Mouse (Mus musculus) ES-E14 (cell line): ENCODE results near the gene Wdr20. TPM values are rescaled to one million over a fixed set of nuclear protein-coding genes. Genes with fewer than 3 reads are reported as not detected.
"Not testable (repeated sequence)": the region's sequence is repeated elsewhere in the genome, so short reads cannot be mapped to it uniquely, and the experiment has no call there.

ENCODE experiments used
- DNase-seq: peaks from one replicate; pipeline ENCODE4 v3.0.0-alpha.2; 2013; ENCODE audit warnings: low read depth, low spot score
- H3K27ac ChIP-seq: 2 replicates; pipeline ENCODE4 v1.5.1; 2012; ENCODE audit warnings: low read depth, mild to moderate bottlenecking, low read length, moderate library complexity, mixed read lengths; ENCODE audit not compliant: poor library complexity, insufficient read depth, severe bottlenecking
- H3K36me3 ChIP-seq: 2 replicates; pipeline ENCODE4 v1.6.1; 2012; ENCODE audit warnings: mild to moderate bottlenecking, low read length, moderate library complexity, mixed read lengths; ENCODE audit not compliant: control insufficient read depth, poor library complexity, insufficient read depth, severe bottlenecking
- H3K4me1 ChIP-seq, 2 experiments: fragments of 150-350 bp in 1 of 2; sonication (generic) in 1 of 2; 2 replicates each; pipeline ENCODE4 v1.6.1; 2012; ENCODE audit warnings: low read length in 2 of 2, mild to moderate bottlenecking in 1 of 2, mixed read lengths in 1 of 2; ENCODE audit not compliant: control insufficient read depth in 2 of 2, insufficient read depth in 2 of 2, poor library complexity in 1 of 2
- H3K4me3 ChIP-seq, 2 experiments: fragments of 150-350 bp in 1 of 2; sonication (generic) in 1 of 2; 2 replicates each; pipeline ENCODE4 v1.5.1; 2012; ENCODE audit warnings: low read length in 2 of 2, low read depth in 1 of 2, mild to moderate bottlenecking in 1 of 2, mixed read lengths in 1 of 2; ENCODE audit not compliant: insufficient read depth in 1 of 2, poor library complexity in 1 of 2, severe bottlenecking in 1 of 2
- H3K9ac ChIP-seq: 2 replicates; pipeline ENCODE4 v1.6.1; 2012; ENCODE audit warnings: low read depth, mild to moderate bottlenecking, low read length, mixed read lengths; ENCODE audit not compliant: poor library complexity, insufficient read depth, severe bottlenecking
- H3K9me3 ChIP-seq: fragments of 150-350 bp; sonication (generic); 2 replicates; pipeline ENCODE4 v1.6.1; 2012; ENCODE audit warnings: low read depth, mild to moderate bottlenecking, low read length; ENCODE audit not compliant: control insufficient read depth, insufficient read depth
- CHD2 ChIP-seq: IDR thresholded peaks from 2 replicates; pipeline ENCODE4 v1.6.1; 2014; ENCODE audit warnings: mild to moderate bottlenecking, low read depth, low read length, inconsistent platforms
- HCFC1 ChIP-seq: IDR thresholded peaks from 2 replicates; pipeline ENCODE4 v1.6.1; 2012; ENCODE audit warnings: low read length, inconsistent platforms, borderline replicate concordance; ENCODE audit not compliant: insufficient read depth
- MAFK ChIP-seq: IDR thresholded peaks from 2 replicates; pipeline ENCODE4 v1.6.1; 2014; ENCODE audit warnings: mild to moderate bottlenecking, low read depth, low read length, inconsistent platforms; ENCODE audit not compliant: insufficient read depth
- ZC3H11A ChIP-seq: IDR thresholded peaks from 2 replicates; pipeline ENCODE4 v1.6.1; 2012; ENCODE audit warnings: low read depth, mild to moderate bottlenecking, inconsistent platforms, low read length, borderline replicate concordance
- ZNF384 ChIP-seq: IDR thresholded peaks from 2 replicates; pipeline ENCODE4 v1.6.1; 2012; ENCODE audit warnings: low read depth, low read length, inconsistent platforms
- in situ Hi-C, 2 experiments: fragments of 600-800 bp; cut with MboI; formaldehyde crosslinking; loops; one replicate each; pipeline ENCODE4 v1.15.1; 2025; ENCODE audit warnings: low sequenced_read_pairs in 2 of 2, inconsistent platforms in 1 of 2; ENCODE audit not compliant: unreplicated experiment in 2 of 2
- total RNA-seq: library from RNA; depleted of rRNA; stranded (reverse); fragments of 300-350 nt; gene quantifications from 2 replicates; pipeline ENCODE4 v1.2.3, GENCODE M21; 2012

Wdr20 gene
- total RNA-seq, 1 experiment: 30.3 TPM

- in situ Hi-C loops, H3K9me3 ChIP-seq, DNase-seq, H3K36me3 ChIP-seq: not testable (repeated sequence)
- peak overlapping the region; percentile 79 for H3K9ac ChIP-seq
- H3K4me1 ChIP-seq: peaks cover 7 to 23% of the 10 kb centered on the region in 2 experiments; a peak in 3 of 4 replicates
- peak overlapping the region; percentile 98 for H3K27ac ChIP-seq
- TF ChIP-seq MAFK: peak; percentile 68; the same call in 1 of the 2 replicates
- peak overlapping the region in 1 of 2 experiments; percentile 49; a peak in 2 of 4 replicates for H3K4me3 ChIP-seq
These were observed 36.4 kb upstream of the Wdr20 start for GRCm38 (mm10) chr12:110701363-110701762.

- TF ChIP-seq ZNF384 (peak; percentile 60; the same call in 1 of the 2 replicates), CHD2 (no peak)
- DNase-seq: peak; percentile 76
- H3K36me3 ChIP-seq: no peaks in the 10 kb centered on the region
- H3K9me3 ChIP-seq: no peaks in the 10 kb centered on the region
- H3K4me1 ChIP-seq: peaks cover 9 to 29% of the 10 kb centered on the region in 2 experiments; a peak in 3 of 4 replicates
- peak within 1 kb of the TSS; percentile 46 to 49 for H3K4me3 ChIP-seq
- H3K27ac ChIP-seq: peak within 1 kb of the TSS; percentile 98
- in situ Hi-C loops: no loop called here
- H3K9ac ChIP-seq: peak within 1 kb of the TSS; percentile 79
These were observed 35.2 kb upstream of the Wdr20 start, which contains the start of gene Hsp90aa1 for GRCm38 (mm10) chr12:110702556-110702955. Gene Hsp90aa1, minus strand, starts transcription at chr12:110702728.

DNA sequence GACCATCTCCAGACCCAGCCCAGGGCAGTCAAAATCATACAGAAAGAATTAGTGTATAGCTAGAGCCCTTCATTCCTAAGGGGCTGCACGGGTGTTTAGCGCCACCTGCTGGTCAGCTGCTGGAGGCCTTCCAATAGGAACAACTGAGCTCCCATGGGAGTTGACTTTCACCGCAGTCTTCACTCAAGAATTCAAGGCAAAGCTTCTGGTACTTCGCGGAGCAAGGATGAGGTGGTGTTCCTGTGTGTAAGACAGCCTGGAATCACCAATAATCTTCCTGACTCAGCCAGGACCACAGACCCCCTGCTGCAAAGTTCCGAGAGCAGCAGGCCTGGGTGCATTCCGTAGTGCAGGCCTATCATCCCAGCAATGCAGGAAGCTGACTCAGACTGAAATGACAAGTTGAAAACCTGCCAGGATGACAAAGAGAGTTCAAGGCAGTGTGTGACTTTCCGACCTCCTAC lies 34.7 kb upstream of the Wdr20 start:
- Histone ChIP-seq H3K36me3 (no peaks in the 10 kb centered on the region), H3K4me1 (peaks cover 5 to 28% of the 10 kb centered on the region in 2 experiments; a peak in 2 of 4 replicates), H3K27ac (peak overlapping the region; percentile 98), H3K9ac (peak overlapping the region; percentile 63), H3K4me3 (peak overlapping the region in 1 of 2 experiments; percentile 35; a peak in 2 of 4 replicates), H3K9me3 (no peaks in the 10 kb centered on the region)
- in situ Hi-C loops: no loop called here
- TF ChIP-seq ZC3H11A: 0 out of 2 replicates have a peak, but pooled peaks have one; percentile 52
- no peak for TF ChIP-seq CHD2
- peak; percentile 24; the same call in 1 of the 2 replicates for TF ChIP-seq ZNF384
- no peak; the same call in 1 of the 2 replicates for TF ChIP-seq MAFK
- TF ChIP-seq HCFC1: 0 out of 2 replicates have a peak, but pooled peaks have one; percentile 39
- peak; percentile 92 for DNase-seq

DNA sequence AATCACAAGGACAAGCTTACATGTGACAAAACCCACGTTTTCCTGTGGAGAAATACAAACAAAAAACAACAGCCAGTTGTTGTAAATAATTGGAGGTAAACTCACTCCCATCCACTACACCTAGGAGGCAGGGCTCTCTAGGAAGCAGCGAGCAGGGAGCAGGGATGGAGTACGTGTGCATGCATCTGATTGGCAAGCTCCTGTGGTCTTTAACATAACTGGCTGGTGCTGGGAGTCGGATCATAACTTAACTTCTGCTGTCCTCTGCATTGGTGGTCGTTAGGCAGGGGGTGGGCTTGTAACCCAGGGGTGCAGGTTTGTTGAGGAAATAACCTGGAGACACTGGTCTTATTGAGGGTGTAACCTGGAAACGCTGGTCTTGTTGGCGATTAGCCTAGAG lies 34.1 kb upstream of the Wdr20 start:
- DNase-seq: no peak
- no peak for TF ChIP-seq ZNF384
- TF ChIP-seq HCFC1: no peak
- no peak for TF ChIP-seq CHD2
- peaks cover 5 to 25% of the 10 kb centered on the region in 2 experiments; a peak in 2 of 4 replicates for H3K4me1 ChIP-seq
- H3K36me3 ChIP-seq: no peaks in the 10 kb centered on the region
- in situ Hi-C loops: no loop called here
- peak overlapping the region in 1 of 2 experiments; percentile 35; a peak in 1 of 4 replicates for H3K4me3 ChIP-seq
- H3K9ac ChIP-seq: peak overlapping the region; percentile 63; the same call in 1 of the 2 replicates
- H3K9me3 ChIP-seq: no peaks in the 10 kb centered on the region
- peak overlapping the region; percentile 98 for H3K27ac ChIP-seq

GRCm38 (mm10) chr12:110705419-110705818 lies 32.3 kb upstream of the Wdr20 start:
- H3K36me3 ChIP-seq, H3K27ac ChIP-seq, H3K9ac ChIP-seq, H3K9me3 ChIP-seq, in situ Hi-C loops, H3K4me3 ChIP-seq, DNase-seq: not testable (repeated sequence)
- H3K4me1 ChIP-seq: peaks cover 5 to 25% of the 10 kb centered on the region in 2 experiments; a peak in 3 of 4 replicates
